Mouse (Mus musculus) spleen, adult 2 months (tissue): Measurements from ENCODE around the gene Usp33.

ENCODE experiments used
- CTCF ChIP-seq: fragments of 200-500 bp; IDR thresholded peaks from 2 replicates; pipeline ENCODE4 v1.5.1; 2011; ENCODE audit warnings: mild to moderate bottlenecking, inconsistent platforms; ENCODE audit not compliant: insufficient read depth, insufficient read length, insufficient replicate concordance; ENCODE audit errors: extremely low read depth
- POLR2A ChIP-seq: fragments of 200-500 bp; IDR thresholded peaks from 2 replicates; pipeline ENCODE4 v1.6.1; 2011; ENCODE audit warnings: low read depth, low read length, inconsistent platforms

- no peak for TF ChIP-seq CTCF
- TF ChIP-seq POLR2A = no peak
Measured at GRCm38 (mm10) chr3:152350431-152350830, 4.2 kb downstream of the Usp33 start.
